Mouse (Mus musculus): ENCODE data around the gene Agtpbp1. TPM values are rescaled to one million over a fixed set of nuclear protein-coding genes. Genes with fewer than 3 reads are reported as not detected.

Gene Agtpbp1
- polyA plus RNA-seq, 1 experiment from 2014 or later, result 10.6 TPM

GRCm38 (mm10) chr13:59518016-59518415 lies 67.0 kb downstream of the Agtpbp1 start:
- H3K9me3 ChIP-seq (ENCODE audit: control insufficient read depth, low read length), result no peaks in the 10 kb centered on the region
- DNase-seq (ENCODE audit: low spot score) (no peak), ATAC-seq (ENCODE audit: insufficient number of reproducible peaks, low FRiP score, low TSS enrichment, low read depth) (no peak)
- H3K4me3 ChIP-seq (ENCODE audit: low read depth, low read length), result no peak overlapping the region
- WGBS, result 85% methylated on average over 4 of the region's 4 CpGs
- H3K4me1 ChIP-seq (ENCODE audit: control insufficient read depth, insufficient read depth, low read length), result no peaks in the 10 kb centered on the region
- H3K9ac ChIP-seq (ENCODE audit: low read length), result no peak overlapping the region
- H3K36me3 ChIP-seq (ENCODE audit: control insufficient read depth, insufficient read depth, low read length), result no peaks in the 10 kb centered on the region
- H3K27me3 ChIP-seq (ENCODE audit: control insufficient read depth, insufficient read depth, low read length), result no peaks in the 10 kb centered on the region
- H3K4me2 ChIP-seq (ENCODE audit: low read depth, severe bottlenecking), result no peak overlapping the region
- H3K27ac ChIP-seq (replicated peaks; ENCODE audit: low read depth, low read length), result no peak overlapping the region

GRCm38 (mm10) chr13:59515074-59515473 lies 70.0 kb downstream of the Agtpbp1 start:
- H3K36me3 ChIP-seq (ENCODE audit: control insufficient read depth, insufficient read depth, low read length), result no peaks in the 10 kb centered on the region
- DNase-seq (ENCODE audit: low spot score), result peak; percentile 47
- H3K9me3 ChIP-seq (ENCODE audit: control insufficient read depth, low read length), result no peaks in the 10 kb centered on the region
- H3K4me3 ChIP-seq (ENCODE audit: low read depth, low read length), result no peak overlapping the region
- H3K4me1 ChIP-seq (ENCODE audit: control insufficient read depth, insufficient read depth, low read length), result no peaks in the 10 kb centered on the region
- no peak overlapping the region for H3K9ac ChIP-seq (ENCODE audit: low read length)
- ATAC-seq (ENCODE audit: insufficient number of reproducible peaks, low FRiP score, low TSS enrichment, low read depth), result no peak
- no peak overlapping the region for H3K27ac ChIP-seq (replicated peaks; ENCODE audit: low read depth, low read length)
- 17% methylated on average over 7 of the region's 7 CpGs for WGBS
- no peaks in the 10 kb centered on the region for H3K27me3 ChIP-seq (ENCODE audit: control insufficient read depth, insufficient read depth, low read length)
- no peak overlapping the region for H3K4me2 ChIP-seq (ENCODE audit: low read depth, severe bottlenecking)

- DNase-seq (ENCODE audit: low spot score) (no peak), ATAC-seq (ENCODE audit: insufficient number of reproducible peaks, low FRiP score, low TSS enrichment, low read depth) (no peak)
- H3K4me2 ChIP-seq (ENCODE audit: low read depth, severe bottlenecking), result no peak overlapping the region
- no peaks in the 10 kb centered on the region for H3K9me3 ChIP-seq (ENCODE audit: control insufficient read depth, low read length)
- H3K36me3 ChIP-seq (ENCODE audit: control insufficient read depth, insufficient read depth, low read length), result no peaks in the 10 kb centered on the region
- no peak overlapping the region for H3K4me3 ChIP-seq (ENCODE audit: low read depth, low read length)
- no peak overlapping the region for H3K27ac ChIP-seq (replicated peaks; ENCODE audit: low read depth, low read length)
- no peaks in the 10 kb centered on the region for H3K27me3 ChIP-seq (ENCODE audit: control insufficient read depth, insufficient read depth, low read length)
- H3K4me1 ChIP-seq (ENCODE audit: control insufficient read depth, insufficient read depth, low read length), result no peaks in the 10 kb centered on the region
- no peak overlapping the region for H3K9ac ChIP-seq (ENCODE audit: low read length)
- WGBS, result 81% methylated on average over 10 of the region's 10 CpGs
Measured at GRCm38 (mm10) chr13:59509644-59510366, 75.2 kb downstream of the Agtpbp1 start.

GRCm38 (mm10) chr13:59508584-59508983 lies 76.4 kb downstream of the Agtpbp1 start:
- ATAC-seq (ENCODE audit: insufficient number of reproducible peaks, low FRiP score, low TSS enrichment, low read depth), result no peak

GRCm38 (mm10) chr13:59506450-59506849 lies 78.6 kb downstream of the Agtpbp1 start:
- no peak overlapping the region for H3K27ac ChIP-seq (replicated peaks; ENCODE audit: low read depth, low read length)
- H3K4me1 ChIP-seq (ENCODE audit: control insufficient read depth, insufficient read depth, low read length), result no peaks in the 10 kb centered on the region
- no peak overlapping the region for H3K4me2 ChIP-seq (ENCODE audit: low read depth, severe bottlenecking)
- DNase-seq (ENCODE audit: low spot score) (no peak), ATAC-seq (ENCODE audit: insufficient number of reproducible peaks, low FRiP score, low TSS enrichment, low read depth) (no peak)
- no peak overlapping the region for H3K9ac ChIP-seq (ENCODE audit: low read length)
- WGBS, result 76% methylated on average over 1 of the region's 1 CpGs
- no peaks in the 10 kb centered on the region for H3K36me3 ChIP-seq (ENCODE audit: control insufficient read depth, insufficient read depth, low read length)
- H3K4me3 ChIP-seq (ENCODE audit: low read depth, low read length), result no peak overlapping the region
- no peaks in the 10 kb centered on the region for H3K27me3 ChIP-seq (ENCODE audit: control insufficient read depth, insufficient read depth, low read length)
- no peaks in the 10 kb centered on the region for H3K9me3 ChIP-seq (ENCODE audit: control insufficient read depth, low read length)

More at GRCm38 (mm10) chr13:59508584-59508983, 76.4 kb downstream of the Agtpbp1 start:
- Histone ChIP-seq H3K4me1 (ENCODE audit: control insufficient read depth, insufficient read depth, low read length) (no peaks in the 10 kb centered on the region), H3K4me3 (ENCODE audit: low read depth, low read length) (no peak overlapping the region), H3K27me3 (ENCODE audit: control insufficient read depth, insufficient read depth, low read length) (no peaks in the 10 kb centered on the region), H3K36me3 (ENCODE audit: control insufficient read depth, insufficient read depth, low read length) (no peaks in the 10 kb centered on the region), H3K27ac (replicated peaks; ENCODE audit: low read depth, low read length) (no peak overlapping the region), H3K9me3 (ENCODE audit: control insufficient read depth, low read length) (no peaks in the 10 kb centered on the region), H3K4me2 (ENCODE audit: low read depth, severe bottlenecking) (no peak overlapping the region), H3K9ac (ENCODE audit: low read length) (no peak overlapping the region)
- no peak for DNase-seq (ENCODE audit: low spot score)
- 65% methylated on average over 4 of the region's 4 CpGs for WGBS

GRCm38 (mm10) chr13:59505867-59506266 lies 79.2 kb downstream of the Agtpbp1 start:
- ATAC-seq (ENCODE audit: insufficient number of reproducible peaks, low FRiP score, low TSS enrichment, low read depth), result no peak
- Histone ChIP-seq H3K27ac (replicated peaks; ENCODE audit: low read depth, low read length) (no peak overlapping the region), H3K27me3 (ENCODE audit: control insufficient read depth, insufficient read depth, low read length) (no peaks in the 10 kb centered on the region), H3K4me2 (ENCODE audit: low read depth, severe bottlenecking) (no peak overlapping the region), H3K9ac (ENCODE audit: low read length) (no peak overlapping the region), H3K9me3 (ENCODE audit: control insufficient read depth, low read length) (no peaks in the 10 kb centered on the region), H3K4me1 (ENCODE audit: control insufficient read depth, insufficient read depth, low read length) (no peaks in the 10 kb centered on the region), H3K36me3 (ENCODE audit: control insufficient read depth, insufficient read depth, low read length) (no peaks in the 10 kb centered on the region), H3K4me3 (ENCODE audit: low read depth, low read length) (no peak overlapping the region)
- no peak for DNase-seq (ENCODE audit: low spot score)
- WGBS, result 86% methylated on average over 4 of the region's 4 CpGs

- H3K4me3 ChIP-seq (ENCODE audit: low read depth, low read length), result no peak overlapping the region
- H3K36me3 ChIP-seq (ENCODE audit: control insufficient read depth, insufficient read depth, low read length), result no peaks in the 10 kb centered on the region
- no peak overlapping the region for H3K9ac ChIP-seq (ENCODE audit: low read length)
- no peak overlapping the region for H3K4me2 ChIP-seq (ENCODE audit: low read depth, severe bottlenecking)
- no peaks in the 10 kb centered on the region for H3K4me1 ChIP-seq (ENCODE audit: control insufficient read depth, insufficient read depth, low read length)
- DNase-seq (ENCODE audit: low spot score) (no peak), ATAC-seq (ENCODE audit: insufficient number of reproducible peaks, low FRiP score, low TSS enrichment, low read depth) (no peak)
- H3K9me3 ChIP-seq (ENCODE audit: control insufficient read depth, low read length), result no peaks in the 10 kb centered on the region
- H3K27ac ChIP-seq (replicated peaks; ENCODE audit: low read depth, low read length), result no peak overlapping the region
- H3K27me3 ChIP-seq (ENCODE audit: control insufficient read depth, insufficient read depth, low read length), result no peaks in the 10 kb centered on the region
- 79% methylated on average over 4 of the region's 4 CpGs for WGBS
Measured at GRCm38 (mm10) chr13:59503581-59503980, 81.4 kb downstream of the Agtpbp1 start.

- ATAC-seq (ENCODE audit: insufficient number of reproducible peaks, low FRiP score, low TSS enrichment, low read depth) (no peak), DNase-seq (ENCODE audit: low spot score) (no peak)
- no peak overlapping the region for H3K27ac ChIP-seq (replicated peaks; ENCODE audit: low read depth, low read length)
- 0 out of 2 replicates have a peak, but pooled peaks cover 3% of the 10 kb centered on the region for H3K4me1 ChIP-seq (ENCODE audit: control insufficient read depth, insufficient read depth, low read length)
- H3K9me3 ChIP-seq (ENCODE audit: control insufficient read depth, low read length), result no peaks in the 10 kb centered on the region
- no peak overlapping the region for H3K9ac ChIP-seq (ENCODE audit: low read length)
- H3K36me3 ChIP-seq (ENCODE audit: control insufficient read depth, insufficient read depth, low read length), result no peaks in the 10 kb centered on the region
- WGBS, result 86% methylated on average over 6 of the region's 6 CpGs
- H3K4me2 ChIP-seq (ENCODE audit: low read depth, severe bottlenecking), result no peak overlapping the region
- no peak overlapping the region for H3K4me3 ChIP-seq (ENCODE audit: low read depth, low read length)
- H3K27me3 ChIP-seq (ENCODE audit: control insufficient read depth, insufficient read depth, low read length), result no peaks in the 10 kb centered on the region
Measured at GRCm38 (mm10) chr13:59499831-59500230, 85.2 kb downstream of the Agtpbp1 start.

GRCm38 (mm10) chr13:59499374-59499773 lies 85.7 kb downstream of the Agtpbp1 start:
- WGBS, result 92% methylated on average over 2 of the region's 2 CpGs
- no peaks in the 10 kb centered on the region for H3K27me3 ChIP-seq (ENCODE audit: control insufficient read depth, insufficient read depth, low read length)
- ATAC-seq (ENCODE audit: insufficient number of reproducible peaks, low FRiP score, low TSS enrichment, low read depth) (no peak), DNase-seq (ENCODE audit: low spot score) (no peak)
- H3K4me2 ChIP-seq (ENCODE audit: low read depth, severe bottlenecking), result no peak overlapping the region
- H3K4me3 ChIP-seq (ENCODE audit: low read depth, low read length), result no peak overlapping the region
- H3K36me3 ChIP-seq (ENCODE audit: control insufficient read depth, insufficient read depth, low read length), result no peaks in the 10 kb centered on the region
- H3K9me3 ChIP-seq (ENCODE audit: control insufficient read depth, low read length), result peaks cover 3% of the 10 kb centered on the region; the same call in 1 of the 2 replicates
- no peak overlapping the region for H3K9ac ChIP-seq (ENCODE audit: low read length)
- 0 out of 2 replicates have a peak, but pooled peaks cover 3% of the 10 kb centered on the region for H3K4me1 ChIP-seq (ENCODE audit: control insufficient read depth, insufficient read depth, low read length)
- no peak overlapping the region for H3K27ac ChIP-seq (replicated peaks; ENCODE audit: low read depth, low read length)

Data from limb, embryonic 11.5 days (tissue).